ENCODE assay signal across 28 mouse cellular contexts in the genomic region with DNA sequence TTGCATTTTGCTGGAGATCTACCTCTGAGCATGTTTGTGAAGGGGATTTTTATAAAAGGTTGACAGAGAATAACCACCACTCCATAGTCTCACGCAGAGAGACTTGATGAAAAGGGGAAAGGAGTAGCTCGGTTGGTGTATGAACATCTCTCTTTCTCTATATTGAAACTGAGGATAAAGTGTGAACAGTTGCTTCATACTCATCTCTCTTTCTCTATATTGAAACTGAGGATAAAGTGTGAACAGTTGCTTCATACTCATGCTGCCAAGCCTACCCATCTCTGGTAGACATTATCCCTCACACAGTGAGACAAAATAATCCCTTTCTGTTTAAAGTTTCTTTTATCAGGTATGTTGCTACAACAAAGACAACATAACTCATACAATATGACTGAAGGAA.
"Had no signal": no experiment of that assay in that cellular context is flagged by ENCODE, and none has a peak within 500 bp of the region (broad histone marks: within the 10 kb centered on the region; RNA-seq: fewer than 3 reads in every experiment).

No protein-coding gene starts in this region.

- H3K36me3 ChIP-seq: embryonic facial prominence, embryonic 10.5 days; embryonic facial prominence, embryonic 12.5 days; embryonic facial prominence, embryonic 13.5 days; embryonic facial prominence, embryonic 15.5 days; forebrain, embryonic 12.5 days; forebrain, embryonic 15.5 days had no signal

- H3K9me3 ChIP-seq: embryonic facial prominence, embryonic 10.5 days; embryonic facial prominence, embryonic 12.5 days; embryonic facial prominence, embryonic 13.5 days; embryonic facial prominence, embryonic 15.5 days; forebrain, embryonic 12.5 days; forebrain, embryonic 13.5 days; forebrain, embryonic 15.5 days had no signal

- H3K27me3 ChIP-seq: embryonic facial prominence, embryonic 12.5 days; embryonic facial prominence, embryonic 13.5 days; embryonic facial prominence, embryonic 15.5 days; forebrain, embryonic 12.5 days; forebrain, embryonic 13.5 days; forebrain, embryonic 15.5 days had no signal

- H3K9ac ChIP-seq: embryonic facial prominence, embryonic 12.5 days; embryonic facial prominence, embryonic 13.5 days; embryonic facial prominence, embryonic 15.5 days; forebrain, embryonic 12.5 days; forebrain, embryonic 13.5 days; forebrain, embryonic 15.5 days; forebrain, postnatal 0 days had no signal

- H3K4me2 ChIP-seq: embryonic facial prominence, embryonic 12.5 days; embryonic facial prominence, embryonic 13.5 days; embryonic facial prominence, embryonic 15.5 days; forebrain, embryonic 12.5 days; forebrain, embryonic 13.5 days; forebrain, embryonic 15.5 days had no signal

- H3K27ac ChIP-seq: embryonic facial prominence, embryonic 10.5 days; embryonic facial prominence, embryonic 12.5 days; embryonic facial prominence, embryonic 13.5 days; embryonic facial prominence, embryonic 15.5 days; forebrain, embryonic 12.5 days; forebrain, embryonic 13.5 days; forebrain, embryonic 15.5 days; gastrocnemius, adult 2 months; heart, adult 2 months had no signal

- H3K4me3 ChIP-seq: embryonic facial prominence, embryonic 10.5 days; embryonic facial prominence, embryonic 12.5 days; embryonic facial prominence, embryonic 13.5 days; embryonic facial prominence, embryonic 15.5 days; erythroblast, embryonic 14.5 days; forebrain, embryonic 12.5 days; forebrain, embryonic 13.5 days; forebrain, embryonic 15.5 days; gastrocnemius, adult 2 months; heart, adult 2 months had no signal

- H3K4me1 ChIP-seq: embryonic facial prominence, embryonic 10.5 days; embryonic facial prominence, embryonic 12.5 days; embryonic facial prominence, embryonic 13.5 days; embryonic facial prominence, embryonic 15.5 days; forebrain, embryonic 12.5 days; forebrain, embryonic 13.5 days; forebrain, embryonic 15.5 days had no signal

- DNase-seq: cerebellum, adult 2 months; cerebellum, adult 8-10 months; cerebellum, adult 9-10 months; cerebellum, adult 9-11 months; cerebellum, postnatal 10 days; cerebellum, postnatal 14 days; cerebellum, postnatal 25 days; cerebellum, postnatal 36 days; embryo, embryonic 11 days; forebrain, postnatal 0 days; gastrocnemius, adult 2 months; gastrocnemius, postnatal 10 days; gastrocnemius, postnatal 14 days; gastrocnemius, postnatal 25 days; gastrocnemius, postnatal 36 days; heart, adult 11 months; heart, adult 18-20 months; heart, adult 2 months had no signal

- ATAC-seq: forebrain, embryonic 13.5 days; forebrain, embryonic 14.5 days; forebrain, embryonic 15.5 days; forebrain, embryonic 16.5 days; forebrain, postnatal 0 days had no signal
